Mouse (Mus musculus): ENCODE results near the gene Noct. TPM values are rescaled to one million over a fixed set of nuclear protein-coding genes. Genes with fewer than 3 reads are reported as not detected.

Noct gene
- total RNA-seq (2023; ENCODE audit: inconsistent age): 2.9 to 3.3 TPM (median 3.3 TPM) in 4 replicates

GRCm38 (mm10) chr3:51224363-51225225 lies at the start of gene Noct:
Gene Noct (plus strand): TSS chr3:51224447.

Other genes starting within 250 kb of the Noct start
- gene Elf2, start 116.2 kb downstream of the Noct start, total RNA-seq (2023; ENCODE audit: inconsistent age): 123 to 135 TPM (median 129 TPM) in 4 replicates
- 0.57 TPM in 1 of 4 replicates, not detected in the others for gene Mgarp, start 172.3 kb downstream of the Noct start, total RNA-seq (2023; ENCODE audit: inconsistent age)
- gene Ndufc1, start 184.5 kb downstream of the Noct start, total RNA-seq (2023; ENCODE audit: inconsistent age): 53.5 to 67.3 TPM (median 59.1 TPM) in 4 replicates
- gene Naa15, start 190.7 kb downstream of the Noct start, total RNA-seq (2023; ENCODE audit: inconsistent age): 103 to 122 TPM (median 114 TPM) in 4 replicates